Mouse (Mus musculus): ENCODE data around the gene H2-T24. TPM values are rescaled to one million over a fixed set of nuclear protein-coding genes. Genes with fewer than 3 reads are reported as not detected.
"Not testable (repeated sequence)": the region's sequence is repeated elsewhere in the genome, so short reads cannot be mapped to it uniquely, and the experiment has no call there.

The H2-T24 gene
- polyA plus RNA-seq, 1 experiment from 2014 or later, result 3.3 TPM

- not testable (repeated sequence) for H3K9me3 ChIP-seq (ENCODE audit: low read depth, low read length); H3K4me2 ChIP-seq; H3K9ac ChIP-seq; H3K36me3 ChIP-seq (ENCODE audit: insufficient read depth); H3K4me3 ChIP-seq (ENCODE audit: low read depth, low read length); H3K4me1 ChIP-seq (ENCODE audit: insufficient read depth); H3K27me3 ChIP-seq (ENCODE audit: insufficient read depth, low read length); H3K27ac ChIP-seq (ENCODE audit: low read depth)
- TF ChIP-seq CTCF (IDR thresholded peaks at IDR 0.05; ENCODE audit: low read depth), result peak; percentile 57
- 25% methylated on average over 3 of the region's 3 CpGs for WGBS
- peak; percentile 39; the same call in 1 of the 2 replicates for ATAC-seq (ENCODE audit: insufficient read depth)
- DNase-seq, result peak; percentile 61
These were observed 14.8 kb upstream of the H2-T24 start for GRCm38 (mm10) chr17:36035010-36035638.

- not testable (repeated sequence) for H3K27ac ChIP-seq (ENCODE audit: low read depth); H3K27me3 ChIP-seq (ENCODE audit: insufficient read depth, low read length); H3K4me1 ChIP-seq (ENCODE audit: insufficient read depth); H3K9ac ChIP-seq; H3K4me3 ChIP-seq (ENCODE audit: low read depth, low read length); DNase-seq; H3K4me2 ChIP-seq; H3K9me3 ChIP-seq (ENCODE audit: low read depth, low read length); H3K36me3 ChIP-seq (ENCODE audit: insufficient read depth); ATAC-seq (ENCODE audit: insufficient read depth)
- 49% methylated on average over 3 of the region's 3 CpGs for WGBS
These were observed 14.2 kb upstream of the H2-T24 start for GRCm38 (mm10) chr17:36034524-36034923.

- Histone ChIP-seq H3K4me2 (peak within 1 kb of the TSS; percentile 80), H3K4me3 (ENCODE audit: low read depth, low read length) (peak within 1 kb of the TSS; percentile 41), H3K9ac (peak within 1 kb of the TSS; percentile 44; the same call in 1 of the 2 replicates)
- H3K27ac ChIP-seq (ENCODE audit: low read depth); H3K27me3 ChIP-seq (ENCODE audit: insufficient read depth, low read length); H3K4me1 ChIP-seq (ENCODE audit: insufficient read depth); H3K9me3 ChIP-seq (ENCODE audit: low read depth, low read length); H3K36me3 ChIP-seq (ENCODE audit: insufficient read depth): not testable (repeated sequence)
- WGBS, result under 1% methylated on average over 25 of the region's 25 CpGs
- DNase-seq (peak; percentile 73), ATAC-seq (ENCODE audit: insufficient read depth) (peak; percentile 56; the same call in 1 of the 2 replicates)
These were observed 12.1 kb upstream of the H2-T24 start, which contains the start of gene H2-T23 for GRCm38 (mm10) chr17:36032351-36032875. TSS of gene H2-T23 (minus strand) at chr17:36032855.

- peak overlapping the region; percentile 41 for H3K4me3 ChIP-seq (ENCODE audit: low read depth, low read length)
- H3K27ac ChIP-seq (ENCODE audit: low read depth); H3K36me3 ChIP-seq (ENCODE audit: insufficient read depth); H3K9me3 ChIP-seq (ENCODE audit: low read depth, low read length); H3K4me1 ChIP-seq (ENCODE audit: insufficient read depth); H3K27me3 ChIP-seq (ENCODE audit: insufficient read depth, low read length): not testable (repeated sequence)
- H3K9ac ChIP-seq, result peak overlapping the region; percentile 44; the same call in 1 of the 2 replicates
- WGBS, result 3% methylated on average over 40 of the region's 40 CpGs
- H3K4me2 ChIP-seq, result peak overlapping the region; percentile 80
- ATAC-seq (ENCODE audit: insufficient read depth) (peak; percentile 44; the same call in 1 of the 2 replicates), DNase-seq (peak; percentile 37)
- TF ChIP-seq CTCF (IDR thresholded peaks at IDR 0.05; ENCODE audit: low read depth), result peak; percentile 53
These were observed 11.4 kb upstream of the H2-T24 start for GRCm38 (mm10) chr17:36031583-36032331.

GRCm38 (mm10) chr17:36030703-36031582, 10.6 kb upstream of the H2-T24 start:
- DNase-seq, result not testable (repeated sequence)

GRCm38 (mm10) chr17:36030046-36030702, 9.8 kb upstream of the H2-T24 start:
- not testable (repeated sequence) for ATAC-seq (ENCODE audit: insufficient read depth); H3K4me2 ChIP-seq; DNase-seq; H3K9ac ChIP-seq; H3K4me1 ChIP-seq (ENCODE audit: insufficient read depth); H3K9me3 ChIP-seq (ENCODE audit: low read depth, low read length); H3K4me3 ChIP-seq (ENCODE audit: low read depth, low read length); H3K27me3 ChIP-seq (ENCODE audit: insufficient read depth, low read length); H3K36me3 ChIP-seq (ENCODE audit: insufficient read depth); H3K27ac ChIP-seq (ENCODE audit: low read depth)
- 68% methylated on average over 2 of the region's 4 CpGs for WGBS

More at GRCm38 (mm10) chr17:36030703-36031582, 10.6 kb upstream of the H2-T24 start:
- H3K27me3 ChIP-seq (ENCODE audit: insufficient read depth, low read length); ATAC-seq (ENCODE audit: insufficient read depth); H3K36me3 ChIP-seq (ENCODE audit: insufficient read depth); H3K9me3 ChIP-seq (ENCODE audit: low read depth, low read length); H3K9ac ChIP-seq; H3K4me1 ChIP-seq (ENCODE audit: insufficient read depth); H3K27ac ChIP-seq (ENCODE audit: low read depth): not testable (repeated sequence)
- H3K4me2 ChIP-seq, result peak overlapping the region; percentile 80
- WGBS, result 53% methylated on average over 8 of the region's 8 CpGs
- H3K4me3 ChIP-seq (ENCODE audit: low read depth, low read length), result peak overlapping the region; percentile 41; the same call in 1 of the 2 replicates
